Mouse (Mus musculus) kidney, adult 2 months (tissue): ENCODE measurements around the gene Gm47289. TPM values are rescaled to one million over a fixed set of nuclear protein-coding genes. Genes with fewer than 3 reads are reported as not detected.

Source experiments
- DNase-seq: peaks from one replicate; pipeline ENCODE4 v3.0.0; 2021
- H3K27ac ChIP-seq: fragments of 200-500 bp; 2 replicates; pipeline ENCODE4 v1.5.1; 2012; ENCODE audit warnings: low read depth, low read length, control low read depth, inconsistent platforms; ENCODE audit not compliant: insufficient read depth
- H3K27me3 ChIP-seq: fragments of 200-500 bp; replicated peaks from 2 replicates; pipeline ENCODE4 v1.6.1; 2012; ENCODE audit warnings: mild to moderate bottlenecking, moderate library complexity, low read length, inconsistent platforms; ENCODE audit not compliant: control insufficient read depth, insufficient read depth
- H3K36me3 ChIP-seq: fragments of 200-500 bp; 2 replicates; pipeline ENCODE4 v1.6.1; 2012; ENCODE audit warnings: mild to moderate bottlenecking, moderate library complexity, low read length, inconsistent platforms; ENCODE audit not compliant: control insufficient read depth, insufficient read depth
- H3K4me1 ChIP-seq: fragments of 200-500 bp; 2 replicates; pipeline ENCODE4 v1.6.1; 2011; ENCODE audit warnings: low read length; ENCODE audit not compliant: control insufficient read depth, insufficient read depth
- H3K4me3 ChIP-seq: fragments of 200-500 bp; 2 replicates; pipeline ENCODE4 v1.5.1; 2011; ENCODE audit warnings: mild to moderate bottlenecking, low read depth, low read length, control low read depth; ENCODE audit not compliant: insufficient read depth
- CTCF ChIP-seq: fragments of 200-500 bp; conservative IDR thresholded peaks from 2 replicates; pipeline ENCODE4 v1.5.1; 2011; ENCODE audit warnings: low read depth, mild to moderate bottlenecking, control low read depth, low read length, moderate library complexity, mixed read lengths; ENCODE audit not compliant: insufficient read depth, insufficient read length
- POLR2A ChIP-seq: fragments of 200-500 bp; IDR thresholded peaks from one replicate; pipeline ENCODE4 v1.6.1; 2011; ENCODE audit warnings: low read depth, low read length, control low read depth
- WGBS: fragments of 180-500 bp; shearing (Covaris S2); methylation state at CpG from one replicate; pipeline ENCODE4 v1.1.7; 2018; 5-methylcytosine and 5-hydroxymethylcytosine counted together
- polyA plus RNA-seq: library from polyadenylated mRNA; depleted of rRNA; stranded (reverse); fragments of >200 nt; gene quantifications from 2 replicates; pipeline ENCODE4 v1.2.3, GENCODE M21; 2012

The Gm47289 gene
- polyA plus RNA-seq, 1 experiment: not detected

DNA sequence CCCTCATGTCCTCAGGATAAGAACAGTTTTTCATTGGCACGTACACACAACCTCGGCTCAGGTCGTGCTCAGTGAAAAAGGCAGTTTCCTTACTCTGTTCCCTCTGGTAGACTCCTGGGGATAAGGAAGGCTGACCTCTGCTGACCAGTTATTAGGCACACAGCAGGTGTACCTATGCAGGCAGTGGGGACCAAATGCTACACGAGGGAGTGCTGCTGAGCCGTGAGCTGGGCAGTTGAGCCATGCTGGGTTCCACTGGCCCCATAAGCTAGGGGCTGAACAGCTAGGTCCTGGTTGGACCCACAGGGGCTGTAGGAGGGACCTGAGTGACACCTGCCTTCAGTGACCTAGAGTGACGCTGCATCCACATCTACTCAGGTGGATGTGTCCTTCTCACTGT lies 13.3 kb upstream of the Gm47289 start:
- TF ChIP-seq CTCF (peak; percentile 32; the same call in 1 of the 2 replicates), POLR2A (no peak)
- Histone ChIP-seq H3K27ac (no peak overlapping the region), H3K4me1 (no peaks in the 10 kb centered on the region), H3K36me3 (no peaks in the 10 kb centered on the region), H3K4me3 (no peak overlapping the region), H3K27me3 (no peaks in the 10 kb centered on the region)
- no peak for DNase-seq
- WGBS: 50% methylated on average over 6 of the region's 6 CpGs

DNA sequence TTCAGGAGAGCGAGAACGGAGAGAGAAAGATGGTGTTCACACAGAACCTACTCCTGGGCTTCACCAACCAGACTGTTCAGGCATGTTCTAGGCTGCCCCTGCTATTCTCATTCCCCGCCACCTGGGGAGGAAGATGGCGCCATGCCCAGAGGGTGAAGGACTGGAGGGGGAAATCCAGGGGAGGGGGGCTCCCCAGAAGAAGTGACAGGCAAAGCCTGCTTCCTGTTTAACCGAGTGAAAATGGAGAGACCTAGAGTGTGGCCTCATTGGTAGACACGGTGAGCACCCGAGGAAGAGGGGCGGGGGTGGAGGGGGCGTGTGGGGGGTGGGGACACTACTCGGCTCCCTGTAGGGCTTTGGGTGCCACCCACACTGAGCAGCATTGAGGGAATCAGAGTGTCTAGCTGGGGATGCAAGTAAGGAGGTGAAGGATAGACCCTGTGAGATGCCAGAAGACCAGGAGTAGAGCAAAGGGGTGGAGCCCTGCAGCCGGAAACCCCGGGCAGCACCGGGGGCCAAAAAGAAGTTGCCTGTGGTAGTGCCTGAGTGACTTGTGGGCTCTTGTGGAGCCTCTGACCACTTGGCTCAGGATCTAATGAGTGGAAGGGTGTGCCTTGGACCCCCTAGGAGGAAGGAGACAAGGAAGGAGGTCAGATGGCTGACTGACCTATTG lies 12.7 kb upstream of the Gm47289 start:
- DNase-seq: no peak
- Histone ChIP-seq H3K4me1 (no peaks in the 10 kb centered on the region), H3K36me3 (no peaks in the 10 kb centered on the region), H3K4me3 (no peak overlapping the region), H3K27ac (no peak overlapping the region), H3K27me3 (no peaks in the 10 kb centered on the region)
- 58% methylated on average over 13 of the region's 13 CpGs for WGBS
- TF ChIP-seq CTCF: no peak
- no peak for TF ChIP-seq POLR2A

DNA sequence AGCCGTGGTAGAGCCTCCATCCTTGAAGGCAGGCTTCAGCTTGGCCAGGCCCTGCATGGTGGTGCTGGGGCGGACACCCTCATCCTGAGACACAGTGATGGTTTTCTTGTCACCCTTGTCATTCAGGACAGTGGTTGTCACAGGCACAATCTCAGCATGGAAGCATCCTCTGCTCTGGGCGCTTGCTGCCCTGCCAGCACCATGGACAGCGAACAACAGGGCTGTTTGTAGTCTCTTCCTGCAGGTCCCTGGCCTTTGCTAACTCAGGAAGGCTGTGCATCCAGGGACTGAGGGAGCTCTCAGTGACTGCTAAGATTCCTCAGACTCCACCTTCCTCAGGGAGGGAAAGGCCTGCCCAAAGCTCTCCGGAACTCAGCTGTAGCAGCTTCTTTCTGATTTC lies 9.4 kb upstream of the Gm47289 start:
- Histone ChIP-seq H3K27me3 (no peaks in the 10 kb centered on the region), H3K4me1 (0 out of 2 replicates have a peak, but pooled peaks cover 1% of the 10 kb centered on the region), H3K4me3 (no peak overlapping the region), H3K27ac (no peak overlapping the region), H3K36me3 (no peaks in the 10 kb centered on the region)
- DNase-seq: peak; percentile 37
- WGBS: 32% methylated on average over 5 of the region's 5 CpGs
- TF ChIP-seq POLR2A (no peak), CTCF (no peak)

DNA sequence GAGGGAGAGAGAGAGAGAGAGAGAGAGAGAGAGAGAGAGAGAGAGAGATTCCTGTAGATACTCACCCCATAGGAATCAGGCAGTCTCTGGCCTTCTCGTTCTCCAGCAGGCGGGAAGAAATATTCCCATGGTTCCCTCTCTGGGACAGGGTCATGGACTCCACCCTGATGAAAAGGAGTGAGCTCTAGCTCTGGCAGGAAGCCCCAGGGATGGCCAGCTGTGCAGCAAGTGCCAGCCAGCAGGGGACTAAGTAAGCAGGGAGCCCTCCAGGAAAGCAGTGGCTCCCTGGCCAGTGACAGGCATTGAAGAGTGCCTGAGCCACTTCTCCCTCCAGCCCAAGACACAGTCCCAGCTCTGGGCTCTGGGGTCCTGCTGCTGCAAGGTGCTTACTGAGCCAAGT lies 7.2 kb upstream of the Gm47289 start:
- no peaks in the 10 kb centered on the region for H3K27me3 ChIP-seq
- no peak overlapping the region for H3K4me3 ChIP-seq
- DNase-seq: peak; percentile 53
- H3K36me3 ChIP-seq: no peaks in the 10 kb centered on the region
- WGBS: 50% methylated on average over 2 of the region's 2 CpGs
- no peak for TF ChIP-seq POLR2A
- no peak for TF ChIP-seq CTCF
- H3K4me1 ChIP-seq: peaks cover 5% of the 10 kb centered on the region; the same call in 1 of the 2 replicates
- H3K27ac ChIP-seq: no peak overlapping the region

DNA sequence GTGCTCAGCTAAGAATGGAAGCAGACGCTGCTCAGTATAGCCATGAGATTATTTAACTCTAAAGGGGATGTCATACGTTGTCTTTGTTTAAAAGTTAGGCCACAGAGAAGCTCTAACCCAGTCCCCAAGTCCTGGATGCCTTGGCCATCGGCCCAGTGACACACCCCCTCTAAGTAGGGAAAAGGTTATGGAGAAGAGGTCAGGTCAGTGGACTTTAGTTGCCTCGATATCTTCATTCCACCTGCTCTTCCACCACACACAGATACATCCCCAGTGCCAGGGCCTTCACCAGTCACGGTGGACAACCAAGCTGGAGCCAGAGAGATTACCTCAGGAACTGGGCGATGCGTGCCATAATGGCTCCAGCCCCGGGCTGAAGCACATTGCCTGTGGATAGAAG lies 3.5 kb upstream of the Gm47289 start:
- Histone ChIP-seq H3K27me3 (no peaks in the 10 kb centered on the region), H3K4me3 (peak overlapping the region; percentile 63; the same call in 1 of the 2 replicates), H3K27ac (peak overlapping the region; percentile 61), H3K4me1 (peaks cover 17% of the 10 kb centered on the region; the same call in 1 of the 2 replicates), H3K36me3 (no peaks in the 10 kb centered on the region)
- 56% methylated on average over 8 of the region's 8 CpGs for WGBS
- TF ChIP-seq POLR2A: no peak
- no peak for TF ChIP-seq CTCF
- DNase-seq: peak; percentile 89

DNA sequence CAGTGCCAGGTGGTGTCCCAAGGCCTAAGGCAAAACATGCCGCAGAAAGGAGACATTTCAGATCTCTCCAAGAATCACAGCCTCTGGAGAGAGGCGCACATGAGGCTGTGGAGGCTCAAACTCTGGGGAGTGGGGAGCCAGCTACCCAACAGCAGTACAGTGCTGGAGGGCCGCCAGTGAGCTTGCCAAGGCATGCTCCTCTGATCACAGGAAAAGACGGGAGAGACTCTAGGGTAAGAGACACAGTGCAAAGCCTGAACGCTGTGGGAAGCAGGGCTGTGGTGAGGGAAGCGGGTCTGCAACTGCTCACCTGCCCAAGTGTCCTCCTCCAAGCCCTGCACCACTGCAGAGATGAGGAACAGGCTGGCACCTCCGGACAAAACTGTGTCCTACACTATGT lies 3.1 kb upstream of the Gm47289 start:
- Histone ChIP-seq H3K27me3 (no peaks in the 10 kb centered on the region), H3K27ac (peak overlapping the region; percentile 61), H3K4me1 (peaks cover 19% of the 10 kb centered on the region; the same call in 1 of the 2 replicates), H3K4me3 (peak overlapping the region; percentile 63), H3K36me3 (no peaks in the 10 kb centered on the region)
- DNase-seq: peak; percentile 56
- TF ChIP-seq POLR2A (no peak), CTCF (no peak)
- 37% methylated on average over 7 of the region's 7 CpGs for WGBS

DNA sequence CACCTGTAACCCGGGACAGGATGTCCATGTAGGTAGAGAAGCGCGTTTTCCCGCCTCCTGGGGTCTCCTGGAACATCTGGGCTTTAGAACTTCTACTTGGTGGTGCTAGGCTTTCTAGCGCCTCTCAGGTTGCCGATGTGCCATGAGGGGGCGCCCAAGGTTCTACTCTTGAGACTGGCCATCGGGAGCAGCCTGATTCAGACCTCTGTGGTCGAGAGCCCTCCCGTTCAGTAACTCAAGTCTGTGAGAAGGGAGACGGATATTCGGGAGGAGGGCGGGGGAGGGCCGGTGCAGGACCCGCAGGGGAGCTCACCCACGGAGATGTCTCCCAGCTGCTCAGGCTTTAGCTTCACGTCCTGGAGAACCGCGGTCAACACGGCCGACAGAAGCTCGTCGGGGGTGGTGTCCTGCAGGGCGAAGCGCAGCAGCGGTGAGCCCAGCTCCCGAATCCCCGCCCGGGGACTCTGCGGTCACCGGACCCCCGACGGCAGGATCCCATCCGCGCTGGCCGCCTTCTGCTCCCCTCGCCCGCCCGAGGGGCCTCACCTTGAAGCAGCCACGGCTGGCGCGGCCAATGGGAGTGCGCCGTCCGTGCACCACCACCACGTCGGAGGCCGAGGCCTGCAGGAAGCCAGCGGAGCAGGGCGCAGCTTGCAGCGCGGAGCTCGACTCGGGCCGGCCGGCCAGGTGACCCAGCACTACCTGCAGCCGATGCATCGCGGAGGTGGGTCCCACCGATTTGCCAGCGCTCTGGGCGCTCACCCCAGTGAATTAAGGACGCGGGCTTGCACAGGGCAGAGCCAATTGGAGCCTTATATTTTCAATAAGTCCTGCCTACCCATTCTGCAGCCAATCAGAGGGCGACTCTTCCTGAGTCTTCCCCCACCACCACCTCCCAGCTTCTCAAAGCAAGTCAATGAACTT lies 2.4 kb upstream of the Gm47289 start, which contains the start of gene Acaa1b:
Acaa1b (minus strand) TSS at position 816 of the 924 bp plus-strand sequence.
- peaks cover 23% of the 10 kb centered on the region; the same call in 1 of the 2 replicates for H3K4me1 ChIP-seq
- DNase-seq: peak; percentile 93
- H3K27ac ChIP-seq: peak within 1 kb of the TSS; percentile 61
- 2% methylated on average over 65 of the region's 65 CpGs for WGBS
- H3K4me3 ChIP-seq: peak within 1 kb of the TSS; percentile 63
- H3K36me3 ChIP-seq: no peaks in the 10 kb centered on the region
- H3K27me3 ChIP-seq: no peaks in the 10 kb centered on the region
- peak; percentile 72 for TF ChIP-seq CTCF
- TF ChIP-seq POLR2A: peak; percentile 26
